Mouse (Mus musculus): ENCODE data around the gene Hoxa6.

Hoxa6 gene

GRCm38 (mm10) chr6:52208072-52208867 lies at the start of gene Hoxa6:
TSS of gene Hoxa6 (minus strand) at chr6:52208722.
- no peak for DNase-seq (ENCODE audit: low spot score)

- peak; percentile 95 for DNase-seq (ENCODE audit: low spot score)
Measured at GRCm38 (mm10) chr6:52256956-52257355, 48.4 kb upstream of the Hoxa6 start.

GRCm38 (mm10) chr6:52253511-52254500 lies 45.3 kb upstream of the Hoxa6 start:
- no peak for DNase-seq (ENCODE audit: low spot score)

- DNase-seq (ENCODE audit: low spot score): no peak
Measured at GRCm38 (mm10) chr6:52252775-52253376, 44.4 kb upstream of the Hoxa6 start.

- DNase-seq (ENCODE audit: low spot score): no peak
Measured at GRCm38 (mm10) chr6:52252016-52252774, 43.7 kb upstream of the Hoxa6 start.

DNA sequence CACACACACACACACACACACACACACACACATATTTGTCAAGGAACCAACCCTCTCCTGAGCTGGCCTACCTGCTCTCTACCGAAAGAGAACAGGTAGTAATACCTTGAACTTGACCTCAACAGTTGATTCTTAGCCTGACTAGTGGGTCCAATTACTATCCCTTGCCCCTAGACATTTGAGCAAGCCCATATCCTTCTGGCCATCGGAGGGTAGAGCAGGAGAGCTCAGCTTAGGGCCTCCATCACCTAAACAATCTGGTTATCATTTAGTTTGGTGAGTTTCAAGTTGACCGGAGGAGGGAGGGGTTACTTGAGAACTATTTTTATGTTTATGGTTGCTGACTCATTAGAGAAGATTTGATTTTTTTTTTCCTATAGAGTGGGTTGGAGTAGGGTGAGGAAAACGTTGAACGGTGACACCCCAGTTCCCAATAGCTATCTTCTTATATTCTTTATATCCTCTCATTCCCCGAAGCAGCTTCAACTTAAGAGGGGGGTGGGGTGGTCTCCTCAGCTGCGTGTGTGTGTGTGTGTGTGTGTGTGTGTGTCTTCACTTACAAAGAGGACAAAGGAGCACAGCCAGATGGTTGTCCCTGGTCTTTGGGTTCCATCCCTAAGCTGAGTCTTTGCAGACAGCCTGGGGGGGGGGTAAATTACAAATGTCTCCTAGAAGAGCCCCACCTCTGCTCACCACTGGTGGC lies 42.8 kb upstream of the Hoxa6 start:
- no peak for DNase-seq (ENCODE audit: low spot score)

- DNase-seq (ENCODE audit: low spot score): no peak
Measured at GRCm38 (mm10) chr6:52249826-52250225, 41.3 kb upstream of the Hoxa6 start.

DNA sequence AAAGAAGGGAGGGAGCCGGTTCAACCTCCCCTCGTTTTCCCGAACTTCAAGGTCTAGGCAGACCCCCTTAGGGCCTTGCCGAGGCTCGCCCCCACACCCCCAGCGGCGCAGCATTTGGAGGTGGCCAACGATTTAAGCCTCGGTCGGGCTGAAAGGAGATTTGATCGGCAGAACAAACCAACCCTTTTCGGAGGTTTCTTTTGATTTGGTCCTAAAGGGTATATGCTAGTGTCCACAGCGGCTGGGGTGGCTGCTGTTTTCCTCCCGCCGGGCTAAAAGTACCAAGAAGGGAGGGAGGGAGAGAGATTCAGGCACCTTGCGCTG lies 40.9 kb upstream of the Hoxa6 start:
- no peak for DNase-seq (ENCODE audit: low spot score)

GRCm38 (mm10) chr6:52248638-52249414 lies 40.3 kb upstream of the Hoxa6 start:
- no peak for DNase-seq (ENCODE audit: low spot score)

GRCm38 (mm10) chr6:52247766-52248637 lies 39.5 kb upstream of the Hoxa6 start:
- DNase-seq (ENCODE audit: low spot score): no peak

DNA sequence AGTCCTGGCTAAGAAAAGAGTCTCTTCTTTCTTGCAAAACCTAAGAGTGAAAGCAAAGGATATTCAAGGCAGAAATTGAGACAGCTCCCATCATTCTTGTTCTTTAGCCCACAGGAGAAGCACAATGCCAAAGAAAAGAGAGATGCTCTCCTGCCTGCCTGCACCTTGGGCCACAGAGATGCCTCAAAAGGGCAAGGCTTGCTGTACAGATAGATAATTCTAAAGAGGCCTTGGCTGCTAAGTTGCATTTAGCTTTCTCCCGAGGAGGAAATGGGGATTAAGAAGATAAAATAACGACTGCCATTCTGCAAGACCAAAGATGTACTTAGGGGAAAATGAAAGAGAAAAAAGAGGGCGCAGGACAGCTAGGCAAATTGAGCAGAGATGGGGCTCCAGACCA lies 38.4 kb upstream of the Hoxa6 start:
- no peak for DNase-seq (ENCODE audit: low spot score)

DNA sequence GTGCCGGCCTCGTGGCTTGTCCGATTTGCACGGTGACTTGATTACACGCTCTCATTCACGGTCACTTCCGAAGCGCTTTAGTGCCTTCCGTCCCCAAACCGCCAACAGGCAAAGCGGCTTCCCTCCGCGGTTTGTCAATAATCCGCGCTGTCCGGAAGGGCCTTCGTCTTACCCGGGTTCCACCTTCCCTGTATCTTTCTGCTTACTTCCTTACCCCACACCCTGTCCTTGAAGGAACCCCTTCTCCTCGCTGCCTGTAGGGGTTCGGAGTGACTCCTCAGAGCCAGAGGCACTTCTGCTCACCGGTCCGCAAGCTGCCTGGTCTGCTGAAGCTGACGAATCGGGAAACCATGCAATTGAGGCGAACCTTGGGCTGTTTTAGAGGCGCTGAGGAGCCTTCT lies 37.9 kb upstream of the Hoxa6 start:
- no peak for DNase-seq (ENCODE audit: low spot score)

GRCm38 (mm10) chr6:52245757-52246142 lies 37.2 kb upstream of the Hoxa6 start, which contains the start of gene Hoxa11:
TSS of gene Hoxa11 (minus strand) at chr6:52245810.
- no peak for DNase-seq (ENCODE audit: low spot score)

- no peak for DNase-seq (ENCODE audit: low spot score)
Measured at GRCm38 (mm10) chr6:52245040-52245756, 36.7 kb upstream of the Hoxa6 start.

DNA sequence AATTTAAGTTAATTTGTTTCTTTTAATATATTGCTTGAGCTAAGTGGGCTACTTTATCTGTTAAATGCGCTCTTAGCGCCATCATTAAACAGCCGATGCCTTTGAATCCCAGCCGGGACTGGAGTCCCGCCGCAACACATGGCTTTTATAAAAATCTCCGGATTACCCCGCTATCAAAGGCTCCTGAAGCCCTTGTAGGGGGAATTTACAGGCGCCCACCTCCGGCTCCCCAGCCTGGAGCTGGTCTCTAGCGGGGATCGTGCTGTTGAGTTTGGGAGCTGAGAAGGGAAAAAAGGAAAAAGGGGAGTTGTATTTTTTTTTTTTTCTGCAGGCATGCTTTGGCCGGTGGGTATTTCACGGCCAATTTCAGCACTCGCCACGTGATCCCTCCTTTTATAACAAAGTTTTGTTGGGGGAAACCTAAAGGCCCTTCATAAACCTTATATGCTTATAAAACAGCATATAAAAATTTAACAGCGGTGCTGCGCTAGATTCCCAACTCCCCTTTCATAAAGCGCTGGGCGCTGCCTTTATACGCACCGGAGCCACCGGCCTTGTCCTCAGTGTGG lies 36.0 kb upstream of the Hoxa6 start:
- no peak for DNase-seq (ENCODE audit: low spot score)

DNA sequence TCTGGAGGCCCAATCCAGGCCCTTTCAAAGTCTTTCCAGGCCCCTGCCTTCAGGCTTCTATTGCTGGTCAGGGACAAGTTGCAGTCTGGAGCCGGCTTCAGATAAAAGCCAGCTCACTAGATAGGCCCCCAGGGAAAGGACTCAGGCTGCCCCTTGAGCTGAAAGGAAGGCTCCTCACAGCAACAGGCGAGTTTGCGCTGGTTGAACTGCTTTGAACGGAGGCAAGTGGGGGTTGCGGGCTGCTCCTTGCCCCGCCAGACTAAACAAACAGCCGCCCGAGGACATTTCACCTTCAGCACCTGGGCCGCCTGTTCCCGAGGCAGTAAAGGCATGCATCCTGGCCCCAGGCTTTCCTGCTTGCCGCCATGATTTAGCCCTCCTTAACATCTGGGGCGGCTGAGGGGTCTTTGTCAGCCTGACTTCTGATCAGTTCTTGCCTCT lies 35.2 kb upstream of the Hoxa6 start:
- no peak for DNase-seq (ENCODE audit: low spot score)

GRCm38 (mm10) chr6:52242801-52243332 lies 34.3 kb upstream of the Hoxa6 start:
- DNase-seq (ENCODE audit: low spot score): no peak

GRCm38 (mm10) chr6:52241001-52241621 lies 32.6 kb upstream of the Hoxa6 start:
- no peak for DNase-seq (ENCODE audit: low spot score)
